Mouse (Mus musculus) forebrain, embryonic 16.5 days (tissue): ENCODE measurements at regions not wholly inside any gene's neighbourhood (a gene's known extent, or its start where the extent isn't known, plus 50 kb on each side); places are given as distances from the start of the nearest gene placed in this dataset.

ENCODE experiments used
- ATAC-seq: fragments of 200-750 bp; cut with Nextera tagmentation; 2 replicates; pipeline ENCODE4 v1.8.0; 2017; ENCODE audit warnings: mild to moderate bottlenecking, moderate library complexity
- H3K27ac ChIP-seq: fragments of 300-500 bp; sonication (generic); 2 replicates; pipeline ENCODE4 v1.5.1; 2014; ENCODE audit warnings: low read length, control low read depth
- H3K27me3 ChIP-seq: fragments of 300-500 bp; sonication (generic); replicated peaks from 2 replicates; pipeline ENCODE4 v1.6.1; 2014; ENCODE audit warnings: low read length; ENCODE audit not compliant: control insufficient read depth, insufficient read depth
- H3K36me3 ChIP-seq: fragments of 300-500 bp; sonication (generic); 2 replicates; pipeline ENCODE4 v1.6.1; 2014; ENCODE audit not compliant: control insufficient read depth, insufficient read depth
- H3K4me1 ChIP-seq: fragments of 300-500 bp; sonication (generic); replicated peaks from 2 replicates; pipeline ENCODE4 v1.6.1; 2014; ENCODE audit warnings: low read length; ENCODE audit not compliant: control insufficient read depth, insufficient read depth
- H3K4me2 ChIP-seq: fragments of 300-500 bp; sonication (generic); 2 replicates; pipeline ENCODE4 v1.6.1; 2014; ENCODE audit warnings: mild to moderate bottlenecking, low read length, control low read depth
- H3K4me3 ChIP-seq: fragments of 300-500 bp; sonication (generic); replicated peaks from 2 replicates; pipeline ENCODE4 v1.5.1; 2014; ENCODE audit warnings: mild to moderate bottlenecking, low read length, control low read depth
- H3K9ac ChIP-seq: fragments of 300-500 bp; sonication (generic); replicated peaks from 2 replicates; pipeline ENCODE4 v1.6.1; 2014; ENCODE audit warnings: low read depth, low read length, control low read depth
- H3K9me3 ChIP-seq: fragments of 300-500 bp; sonication (generic); 2 replicates; pipeline ENCODE4 v1.6.1; 2016; ENCODE audit warnings: low read length; ENCODE audit not compliant: control insufficient read depth
- WGBS: fragments of 180-500 bp; shearing (Covaris S2); extraction: QIAGEN DNeasy Blood & Tissue Kit; methylation state at CpG from one replicate; pipeline ENCODE4 v1.1.7; 2014; 5-methylcytosine and 5-hydroxymethylcytosine counted together

GRCm38 (mm10) chr13:85035903-85036302, 153.3 kb upstream of the Ccnh start:
- no peak for ATAC-seq
- Histone ChIP-seq H3K4me3 (no peak overlapping the region), H3K9ac (no peak overlapping the region), H3K36me3 (no peaks in the 10 kb centered on the region), H3K27ac (no peak overlapping the region), H3K9me3 (peaks cover 6% of the 10 kb centered on the region; the same call in 1 of the 2 replicates), H3K27me3 (no peaks in the 10 kb centered on the region), H3K4me1 (no peaks in the 10 kb centered on the region), H3K4me2 (no peak overlapping the region)
- 72% methylated on average over 2 of the region's 2 CpGs for WGBS

DNA sequence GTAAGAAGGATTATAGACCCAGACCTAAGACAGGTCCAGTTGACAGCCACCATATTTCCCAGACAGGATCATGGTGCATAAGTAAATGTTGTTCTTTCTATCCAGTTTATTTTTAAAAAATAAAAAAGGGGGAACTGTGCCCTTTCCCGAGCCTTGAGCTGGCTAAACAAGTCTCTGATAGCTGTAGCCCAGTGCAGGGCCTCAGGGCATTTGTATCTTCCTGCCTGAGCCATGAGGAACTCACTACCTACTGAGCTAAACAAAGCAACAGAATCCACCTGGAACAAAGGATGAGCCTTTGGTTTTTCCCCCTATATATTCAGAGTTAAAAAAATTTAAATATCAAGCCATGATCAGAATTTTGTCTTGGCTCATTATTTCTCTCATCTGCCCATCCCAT, 152.4 kb upstream of the Ccnh start:
- Histone ChIP-seq H3K4me3 (no peak overlapping the region), H3K9ac (no peak overlapping the region), H3K27ac (no peak overlapping the region), H3K4me1 (no peaks in the 10 kb centered on the region), H3K4me2 (no peak overlapping the region), H3K9me3 (peaks cover 6% of the 10 kb centered on the region; the same call in 1 of the 2 replicates), H3K36me3 (no peaks in the 10 kb centered on the region), H3K27me3 (no peaks in the 10 kb centered on the region)
- ATAC-seq, result no peak
- WGBS, result 75% methylated on average over 1 of the region's 1 CpGs

- peaks cover 7% of the 10 kb centered on the region for H3K4me1 ChIP-seq
These were observed 122.3 kb upstream of the Ccnh start for GRCm38 (mm10) chr13:85066585-85067550.

GRCm38 (mm10) chr13:85067551-85068283, 121.5 kb upstream of the Ccnh start:
- H3K4me3 ChIP-seq, result no peak overlapping the region
- H3K27me3 ChIP-seq, result no peaks in the 10 kb centered on the region
- H3K36me3 ChIP-seq, result no peaks in the 10 kb centered on the region
- H3K27ac ChIP-seq, result peak overlapping the region; percentile 91
- H3K4me1 ChIP-seq, result peaks cover 7% of the 10 kb centered on the region
- 0 out of 2 replicates have a peak overlapping the region, but pooled peaks have one; percentile 11 for H3K4me2 ChIP-seq
- no peaks in the 10 kb centered on the region for H3K9me3 ChIP-seq
- WGBS, result 12% methylated on average over 5 of the region's 5 CpGs
- no peak overlapping the region for H3K9ac ChIP-seq
- ATAC-seq, result peak; percentile 42

More at GRCm38 (mm10) chr13:85066585-85067550, 122.3 kb upstream of the Ccnh start:
- WGBS, result 5% methylated on average over 6 of the region's 6 CpGs
- Histone ChIP-seq H3K27me3 (no peaks in the 10 kb centered on the region), H3K4me3 (no peak overlapping the region), H3K4me2 (peak overlapping the region; percentile 28), H3K27ac (peak overlapping the region; percentile 91), H3K9ac (0 out of 2 replicates have a peak overlapping the region, but pooled peaks have one; percentile 17), H3K36me3 (no peaks in the 10 kb centered on the region), H3K9me3 (no peaks in the 10 kb centered on the region)
- peak; percentile 88 for ATAC-seq

DNA sequence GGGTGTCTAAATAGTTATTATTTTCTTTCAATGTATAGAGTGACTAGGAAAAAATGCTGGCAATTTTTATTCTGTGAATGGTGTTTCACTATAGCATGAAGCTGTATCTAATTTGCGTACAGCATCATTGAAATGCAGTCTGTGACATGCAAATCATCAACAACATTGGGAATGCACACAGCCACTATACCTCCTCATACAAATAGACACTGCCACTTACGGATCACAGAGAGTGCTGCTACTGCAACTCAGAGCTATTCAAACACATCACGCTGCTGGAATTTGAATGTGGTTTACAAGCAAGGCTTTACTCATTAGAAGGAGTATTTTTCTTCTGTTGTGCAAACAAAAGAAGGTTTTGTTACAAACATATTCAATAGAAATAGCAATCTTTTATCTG, 120.8 kb upstream of the Ccnh start:
- no peaks in the 10 kb centered on the region for H3K27me3 ChIP-seq
- no peak overlapping the region for H3K9ac ChIP-seq
- 7% methylated on average over 3 of the region's 3 CpGs for WGBS
- peak overlapping the region; percentile 56; the same call in 1 of the 2 replicates for H3K27ac ChIP-seq
- H3K4me3 ChIP-seq, result no peak overlapping the region
- ATAC-seq, result peak; percentile 77
- H3K36me3 ChIP-seq, result no peaks in the 10 kb centered on the region
- H3K4me2 ChIP-seq, result peak overlapping the region; percentile 23; the same call in 1 of the 2 replicates
- peaks cover 7% of the 10 kb centered on the region for H3K4me1 ChIP-seq
- H3K9me3 ChIP-seq, result no peaks in the 10 kb centered on the region

DNA sequence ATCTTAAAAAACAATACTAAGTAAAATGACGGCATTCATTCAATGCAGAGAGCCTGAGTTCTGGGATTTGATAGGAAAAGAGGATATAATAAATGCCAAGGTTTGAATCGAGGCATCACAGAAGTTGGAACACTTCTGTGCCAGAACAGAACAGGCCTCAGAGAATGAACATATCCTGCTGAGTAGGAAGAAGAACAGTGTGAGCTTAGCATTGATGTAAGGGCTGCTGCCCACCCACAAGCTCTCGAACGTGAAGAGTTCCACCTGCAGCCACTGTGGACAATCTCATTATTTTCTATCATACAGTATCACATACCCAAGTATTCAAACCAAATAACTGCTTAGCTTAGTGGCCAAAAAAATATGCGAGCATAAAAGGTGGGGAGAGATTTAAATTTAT, 105.9 kb upstream of the Ccnh start:
- no peaks in the 10 kb centered on the region for H3K9me3 ChIP-seq
- no peaks in the 10 kb centered on the region for H3K27me3 ChIP-seq
- no peaks in the 10 kb centered on the region for H3K36me3 ChIP-seq
- H3K4me2 ChIP-seq, result no peak overlapping the region
- H3K4me3 ChIP-seq, result no peak overlapping the region
- 37% methylated on average over 5 of the region's 5 CpGs for WGBS
- peak overlapping the region; percentile 33 for H3K27ac ChIP-seq
- H3K4me1 ChIP-seq, result no peaks in the 10 kb centered on the region
- H3K9ac ChIP-seq, result no peak overlapping the region
- ATAC-seq, result peak; percentile 43; the same call in 1 of the 2 replicates

GRCm38 (mm10) chr13:85083742-85084141, 105.5 kb upstream of the Ccnh start:
- no peaks in the 10 kb centered on the region for H3K36me3 ChIP-seq
- H3K9ac ChIP-seq, result no peak overlapping the region
- H3K4me1 ChIP-seq, result no peaks in the 10 kb centered on the region
- H3K4me2 ChIP-seq, result no peak overlapping the region
- no peak overlapping the region for H3K4me3 ChIP-seq
- no peaks in the 10 kb centered on the region for H3K27me3 ChIP-seq
- H3K27ac ChIP-seq, result no peak overlapping the region
- H3K9me3 ChIP-seq, result no peaks in the 10 kb centered on the region
- peak; percentile 45; the same call in 1 of the 2 replicates for ATAC-seq

DNA sequence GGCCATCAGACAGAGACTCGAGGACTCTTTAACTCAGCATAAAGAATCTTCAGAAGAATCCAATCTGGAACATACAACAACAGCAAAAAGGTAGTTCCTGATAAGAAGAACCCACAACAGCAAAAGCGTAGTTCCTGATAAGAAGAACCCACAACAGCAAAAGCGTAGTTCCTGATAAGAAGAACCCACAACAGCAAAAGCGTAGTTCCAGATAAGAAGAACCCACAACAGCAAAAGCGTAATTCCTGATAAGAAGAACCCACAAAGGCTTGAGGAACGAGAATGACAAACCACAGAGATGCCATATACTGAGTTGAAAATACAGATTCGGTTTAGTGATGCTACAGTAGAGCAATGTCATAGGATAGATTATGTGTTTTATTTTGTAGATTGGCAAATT, 93.0 kb upstream of the Ccnh start:
- Histone ChIP-seq H3K36me3 (no peaks in the 10 kb centered on the region), H3K4me3 (no peak overlapping the region), H3K4me2 (no peak overlapping the region), H3K27me3 (no peaks in the 10 kb centered on the region), H3K4me1 (no peaks in the 10 kb centered on the region), H3K9me3 (no peaks in the 10 kb centered on the region), H3K27ac (no peak overlapping the region), H3K9ac (no peak overlapping the region)
- ATAC-seq, result no peak
- WGBS, result 93% methylated on average over 7 of the region's 7 CpGs

- H3K4me1 ChIP-seq, result 0 out of 2 replicates have a peak, but pooled peaks cover 2% of the 10 kb centered on the region
- H3K9me3 ChIP-seq, result no peaks in the 10 kb centered on the region
- no peaks in the 10 kb centered on the region for H3K36me3 ChIP-seq
- H3K4me3 ChIP-seq, result no peak overlapping the region
- H3K9ac ChIP-seq, result no peak overlapping the region
- no peak overlapping the region for H3K4me2 ChIP-seq
- 31% methylated on average over 2 of the region's 2 CpGs for WGBS
- no peaks in the 10 kb centered on the region for H3K27me3 ChIP-seq
- no peak overlapping the region for H3K27ac ChIP-seq
- ATAC-seq, result peak; percentile 63
These were observed 65.9 kb upstream of the Ccnh start for GRCm38 (mm10) chr13:85123309-85123708.
